Mouse (Mus musculus): ENCODE results near the gene Mpp6.

GRCm38 (mm10) chr6:50223606-50224005 lies 113.6 kb downstream of the Mpp6 start:
- TF ChIP-seq CTCF (IDR thresholded peaks at IDR 0.05; ENCODE audit: low read depth), result no peak
- TF ChIP-seq EP300 (IDR thresholded peaks at IDR 0.05; ENCODE audit: low read depth), result no peak
